Mouse (Mus musculus): ENCODE data around the gene Pecam1. TPM values are rescaled to one million over a fixed set of nuclear protein-coding genes. Genes with fewer than 3 reads are reported as not detected.
"Not testable (repeated sequence)": the region's sequence is repeated elsewhere in the genome, so short reads cannot be mapped to it uniquely, and the experiment has no call there.

Gene Pecam1
- polyA plus RNA-seq, 1 experiment from 2014 or later: 48.2 TPM

GRCm38 (mm10) chr11:106759028-106759427, 8.6 kb upstream of the Pecam1 start:
- H3K4me3 ChIP-seq (ENCODE audit: low read length): no peak overlapping the region
- no peaks in the 10 kb centered on the region for H3K9me3 ChIP-seq (ENCODE audit: control insufficient read depth, low read length)
- no peak for ATAC-seq
- no peaks in the 10 kb centered on the region for H3K27me3 ChIP-seq (replicated peaks; ENCODE audit: control insufficient read depth, insufficient read depth, low read length)
- H3K36me3 ChIP-seq (ENCODE audit: control insufficient read depth, insufficient read depth, low read length): no peaks in the 10 kb centered on the region
- no peak overlapping the region for H3K27ac ChIP-seq (ENCODE audit: low read length)
- no peak overlapping the region for H3K9ac ChIP-seq (ENCODE audit: low read depth, low read length)
- WGBS: 90% methylated on average over 3 of the region's 3 CpGs
- H3K4me1 ChIP-seq (ENCODE audit: control insufficient read depth, insufficient read depth, low read length): peaks cover 11% of the 10 kb centered on the region
- H3K4me2 ChIP-seq (ENCODE audit: low read depth, low read length): no peak overlapping the region

GRCm38 (mm10) chr11:106755583-106755982, 5.2 kb upstream of the Pecam1 start:
- 45% methylated on average over 5 of the region's 5 CpGs for WGBS
- Histone ChIP-seq H3K27me3 (replicated peaks; ENCODE audit: control insufficient read depth, insufficient read depth, low read length) (no peaks in the 10 kb centered on the region), H3K36me3 (ENCODE audit: control insufficient read depth, insufficient read depth, low read length) (no peaks in the 10 kb centered on the region), H3K4me3 (ENCODE audit: low read length) (no peak overlapping the region), H3K9ac (ENCODE audit: low read depth, low read length) (no peak overlapping the region), H3K9me3 (ENCODE audit: control insufficient read depth, low read length) (no peaks in the 10 kb centered on the region), H3K4me2 (ENCODE audit: low read depth, low read length) (no peak overlapping the region), H3K27ac (ENCODE audit: low read length) (no peak overlapping the region), H3K4me1 (ENCODE audit: control insufficient read depth, insufficient read depth, low read length) (no peaks in the 10 kb centered on the region)
- ATAC-seq: no peak

- ATAC-seq: no peak
- 68% methylated on average over 6 of the region's 6 CpGs for WGBS
- Histone ChIP-seq H3K4me2 (ENCODE audit: low read depth, low read length) (no peak overlapping the region), H3K4me3 (ENCODE audit: low read length) (no peak overlapping the region), H3K27me3 (replicated peaks; ENCODE audit: control insufficient read depth, insufficient read depth, low read length) (no peaks in the 10 kb centered on the region), H3K36me3 (ENCODE audit: control insufficient read depth, insufficient read depth, low read length) (no peaks in the 10 kb centered on the region), H3K4me1 (ENCODE audit: control insufficient read depth, insufficient read depth, low read length) (no peaks in the 10 kb centered on the region), H3K27ac (ENCODE audit: low read length) (no peak overlapping the region), H3K9me3 (ENCODE audit: control insufficient read depth, low read length) (no peaks in the 10 kb centered on the region), H3K9ac (ENCODE audit: low read depth, low read length) (no peak overlapping the region)
These were observed 2.9 kb upstream of the Pecam1 start for GRCm38 (mm10) chr11:106753314-106753713.

GRCm38 (mm10) chr11:106752103-106752502, 1.7 kb upstream of the Pecam1 start:
- H3K4me3 ChIP-seq (ENCODE audit: low read length): no peak overlapping the region
- no peaks in the 10 kb centered on the region for H3K4me1 ChIP-seq (ENCODE audit: control insufficient read depth, insufficient read depth, low read length)
- H3K36me3 ChIP-seq (ENCODE audit: control insufficient read depth, insufficient read depth, low read length): no peaks in the 10 kb centered on the region
- no peaks in the 10 kb centered on the region for H3K27me3 ChIP-seq (replicated peaks; ENCODE audit: control insufficient read depth, insufficient read depth, low read length)
- H3K4me2 ChIP-seq (ENCODE audit: low read depth, low read length): no peak overlapping the region
- 0 out of 2 replicates have a peak, but pooled peaks cover 2% of the 10 kb centered on the region for H3K9me3 ChIP-seq (ENCODE audit: control insufficient read depth, low read length)
- 68% methylated on average over 7 of the region's 7 CpGs for WGBS
- no peak overlapping the region for H3K9ac ChIP-seq (ENCODE audit: low read depth, low read length)
- H3K27ac ChIP-seq (ENCODE audit: low read length): no peak overlapping the region
- ATAC-seq: no peak

GRCm38 (mm10) chr11:106751039-106752018, 901 bp upstream of the Pecam1 start, which contains the start of gene Milr1:
TSS of gene Milr1 (plus strand) at chr11:106751226.
- Histone ChIP-seq H3K9ac (ENCODE audit: low read depth, low read length) (no peak within 1 kb of the TSS), H3K27ac (ENCODE audit: low read length) (no peak within 1 kb of the TSS), H3K4me1 (ENCODE audit: control insufficient read depth, insufficient read depth, low read length) (no peaks in the 10 kb centered on the region), H3K9me3 (ENCODE audit: control insufficient read depth, low read length) (0 out of 2 replicates have a peak, but pooled peaks cover 3% of the 10 kb centered on the region), H3K4me2 (ENCODE audit: low read depth, low read length) (no peak within 1 kb of the TSS), H3K4me3 (ENCODE audit: low read length) (no peak within 1 kb of the TSS), H3K36me3 (ENCODE audit: control insufficient read depth, insufficient read depth, low read length) (no peaks in the 10 kb centered on the region), H3K27me3 (replicated peaks; ENCODE audit: control insufficient read depth, insufficient read depth, low read length) (no peaks in the 10 kb centered on the region)
- ATAC-seq: no peak
- WGBS: 77% methylated on average over 17 of the region's 17 CpGs

- not testable (repeated sequence) for ATAC-seq; H3K36me3 ChIP-seq (ENCODE audit: control insufficient read depth, insufficient read depth, low read length); H3K9me3 ChIP-seq (ENCODE audit: control insufficient read depth, low read length); H3K27me3 ChIP-seq (replicated peaks; ENCODE audit: control insufficient read depth, insufficient read depth, low read length); H3K4me2 ChIP-seq (ENCODE audit: low read depth, low read length); H3K4me1 ChIP-seq (ENCODE audit: control insufficient read depth, insufficient read depth, low read length); H3K4me3 ChIP-seq (ENCODE audit: low read length); H3K9ac ChIP-seq (ENCODE audit: low read depth, low read length); H3K27ac ChIP-seq (ENCODE audit: low read length)
- 93% methylated on average over 7 of the region's 7 CpGs for WGBS
These were observed 789 bp downstream of the Pecam1 start for GRCm38 (mm10) chr11:106749557-106750120.

GRCm38 (mm10) chr11:106744949-106745348, 5.5 kb downstream of the Pecam1 start:
- Histone ChIP-seq H3K4me1 (ENCODE audit: control insufficient read depth, insufficient read depth, low read length) (no peaks in the 10 kb centered on the region), H3K4me3 (ENCODE audit: low read length) (no peak overlapping the region), H3K36me3 (ENCODE audit: control insufficient read depth, insufficient read depth, low read length) (no peaks in the 10 kb centered on the region), H3K4me2 (ENCODE audit: low read depth, low read length) (no peak overlapping the region), H3K9ac (ENCODE audit: low read depth, low read length) (no peak overlapping the region), H3K27me3 (replicated peaks; ENCODE audit: control insufficient read depth, insufficient read depth, low read length) (no peaks in the 10 kb centered on the region), H3K9me3 (ENCODE audit: control insufficient read depth, low read length) (0 out of 2 replicates have a peak, but pooled peaks cover 3% of the 10 kb centered on the region), H3K27ac (ENCODE audit: low read length) (no peak overlapping the region)
- 91% methylated on average over 5 of the region's 5 CpGs for WGBS
- ATAC-seq: no peak

GRCm38 (mm10) chr11:106742388-106742841, 8.0 kb downstream of the Pecam1 start:
- Histone ChIP-seq H3K36me3 (ENCODE audit: control insufficient read depth, insufficient read depth, low read length) (no peaks in the 10 kb centered on the region), H3K4me1 (ENCODE audit: control insufficient read depth, insufficient read depth, low read length) (no peaks in the 10 kb centered on the region), H3K4me2 (ENCODE audit: low read depth, low read length) (no peak overlapping the region), H3K27ac (ENCODE audit: low read length) (no peak overlapping the region), H3K27me3 (replicated peaks; ENCODE audit: control insufficient read depth, insufficient read depth, low read length) (no peaks in the 10 kb centered on the region), H3K4me3 (ENCODE audit: low read length) (no peak overlapping the region), H3K9ac (ENCODE audit: low read depth, low read length) (no peak overlapping the region), H3K9me3 (ENCODE audit: control insufficient read depth, low read length) (0 out of 2 replicates have a peak, but pooled peaks cover 3% of the 10 kb centered on the region)
- no peak for ATAC-seq
- WGBS: 38% methylated on average over 6 of the region's 6 CpGs

- no peak overlapping the region for H3K27ac ChIP-seq (ENCODE audit: low read length)
- no peaks in the 10 kb centered on the region for H3K9me3 ChIP-seq (ENCODE audit: control insufficient read depth, low read length)
- 89% methylated on average over 3 of the region's 3 CpGs for WGBS
- no peak overlapping the region for H3K4me3 ChIP-seq (ENCODE audit: low read length)
- H3K4me2 ChIP-seq (ENCODE audit: low read depth, low read length): no peak overlapping the region
- H3K4me1 ChIP-seq (ENCODE audit: control insufficient read depth, insufficient read depth, low read length): no peaks in the 10 kb centered on the region
- H3K9ac ChIP-seq (ENCODE audit: low read depth, low read length): no peak overlapping the region
- ATAC-seq: no peak
- no peaks in the 10 kb centered on the region for H3K27me3 ChIP-seq (replicated peaks; ENCODE audit: control insufficient read depth, insufficient read depth, low read length)
- no peaks in the 10 kb centered on the region for H3K36me3 ChIP-seq (ENCODE audit: control insufficient read depth, insufficient read depth, low read length)
These were observed 8.6 kb downstream of the Pecam1 start for GRCm38 (mm10) chr11:106741826-106742225.

Measured in intestine, embryonic 16.5 days (tissue).